Mouse (Mus musculus) hindlimb bud, embryonic 11.5 days (tissue): Measurements from ENCODE around the gene Ccdc63.

Experiments
- DNase-seq: peaks from one replicate; pipeline ENCODE4 v3.0.0-alpha.2; 2012; ENCODE audit warnings: low read depth, low spot score; ENCODE audit errors: extremely low spot score

Ccdc63 gene

GRCm38 (mm10) chr5:122129068-122129655 is 11.5 kb downstream of the Ccdc63 start:
- peak; percentile 82 for DNase-seq

DNA sequence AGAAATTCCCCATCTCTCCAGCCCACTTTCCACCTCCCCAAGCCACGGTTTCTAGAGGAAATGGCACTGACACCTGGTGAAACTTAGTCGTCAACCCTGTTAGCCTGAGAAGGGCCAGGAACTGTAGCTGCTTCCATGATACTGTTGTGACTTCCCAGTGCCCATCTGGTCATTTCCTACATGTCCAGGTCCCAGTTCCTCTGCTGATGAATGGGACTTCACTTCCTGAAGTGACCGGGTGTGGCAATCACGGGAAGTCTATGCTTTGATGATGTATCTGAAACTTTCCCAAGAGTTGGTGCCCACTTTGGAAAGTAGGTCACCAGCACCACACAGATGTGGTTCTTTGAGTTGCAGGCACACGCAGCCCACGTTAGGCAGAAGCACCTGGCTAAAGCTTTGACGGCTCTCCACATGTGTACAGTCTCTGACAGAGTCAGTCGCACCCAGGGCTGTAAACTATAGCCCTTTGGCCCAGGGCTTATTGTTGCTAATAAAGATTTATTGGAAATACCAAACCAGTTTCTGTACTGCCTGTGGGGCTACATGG is 15.3 kb downstream of the Ccdc63 start:
- DNase-seq: no peak

DNA sequence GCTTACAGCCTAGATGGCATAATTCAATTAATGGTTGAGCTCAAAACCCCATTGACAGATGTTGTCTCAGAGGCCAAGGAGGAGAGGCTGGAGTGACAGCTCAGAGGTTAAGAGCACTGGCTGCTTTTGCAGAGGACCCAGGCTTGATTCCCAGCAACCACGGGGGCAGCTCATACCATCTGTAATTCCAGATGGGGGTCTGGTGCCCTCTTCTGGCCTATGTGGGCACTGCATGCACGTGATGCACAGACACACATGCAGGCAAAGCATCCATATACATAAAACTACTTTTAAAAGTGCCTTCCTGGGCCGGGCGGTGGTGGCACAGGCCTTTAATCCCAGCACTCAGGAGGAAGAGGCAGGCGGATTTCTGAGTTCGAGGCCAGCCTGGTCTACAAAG is 24.4 kb downstream of the Ccdc63 start:
- DNase-seq: no peak

GRCm38 (mm10) chr5:122115266-122115763 is 25.3 kb downstream of the Ccdc63 start:
- DNase-seq: no peak

DNA sequence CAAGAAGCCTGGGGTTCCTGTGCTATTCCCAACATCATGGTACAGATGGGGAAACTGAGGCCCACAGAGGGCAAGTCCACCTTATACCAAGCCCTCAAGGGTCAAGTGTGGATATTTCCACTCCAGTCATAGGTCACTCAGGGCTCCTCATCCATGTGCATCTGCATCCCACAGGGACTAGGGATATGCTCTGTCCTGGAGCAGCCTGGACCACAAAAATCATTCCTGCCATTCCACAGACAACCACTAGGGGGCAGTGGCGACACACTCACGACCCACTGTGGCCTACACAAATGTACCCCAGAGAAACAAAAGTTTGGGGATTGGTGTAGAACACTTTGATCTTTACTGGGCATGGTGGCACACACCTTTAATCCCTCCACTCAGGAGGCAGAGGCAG is 26.4 kb downstream of the Ccdc63 start:
- DNase-seq: no peak

DNA sequence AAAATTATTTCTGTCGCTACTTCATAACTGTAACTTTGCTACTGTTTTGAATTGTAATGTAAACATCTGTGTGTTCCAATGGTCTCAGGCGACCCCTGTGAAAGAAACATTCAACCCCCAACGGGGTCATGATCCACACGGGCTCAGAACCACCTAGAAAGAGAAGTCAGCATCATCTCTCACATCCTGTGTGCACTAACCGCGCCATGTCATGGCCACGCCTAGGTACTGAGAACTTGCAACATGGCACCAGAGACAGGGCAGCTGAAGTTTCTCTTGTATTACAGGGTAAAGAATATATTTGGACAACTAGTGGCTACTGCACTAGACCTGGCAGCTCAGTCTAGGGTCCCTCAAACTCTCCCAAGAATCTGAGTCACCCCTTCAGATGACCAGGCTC is 27.2 kb downstream of the Ccdc63 start:
- DNase-seq: no peak

GRCm38 (mm10) chr5:122111933-122112248 is 28.7 kb downstream of the Ccdc63 start:
- no peak for DNase-seq

- no peak for DNase-seq
Observed at GRCm38 (mm10) chr5:122111091-122111932, 29.3 kb downstream of the Ccdc63 start.

DNA sequence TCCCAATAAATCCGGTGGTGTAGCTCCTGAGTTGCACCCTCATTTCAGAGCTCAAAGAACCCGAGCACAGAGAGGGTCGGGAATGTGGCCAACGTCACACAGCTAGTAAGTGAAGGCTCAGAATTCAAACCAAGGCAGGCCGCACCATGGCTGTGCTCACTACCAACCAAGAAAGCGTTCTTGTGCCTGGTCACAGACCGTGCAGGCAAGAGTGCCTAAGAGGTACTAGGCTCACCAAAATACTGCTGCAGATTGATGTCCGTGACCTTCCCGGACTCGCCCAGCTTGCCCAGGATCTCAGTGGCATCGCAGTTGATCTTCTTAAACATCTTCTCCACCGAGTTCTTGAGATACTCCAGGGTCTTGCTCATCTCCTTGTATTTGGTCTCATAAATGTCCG is 30.0 kb downstream of the Ccdc63 start:
- no peak for DNase-seq

- no peak for DNase-seq
Observed at GRCm38 (mm10) chr5:122109325-122110060, 31.1 kb downstream of the Ccdc63 start.

- DNase-seq: no peak
Observed at GRCm38 (mm10) chr5:122108104-122108503, 32.5 kb downstream of the Ccdc63 start.

GRCm38 (mm10) chr5:122106212-122106611 is 34.4 kb downstream of the Ccdc63 start:
- DNase-seq: no peak

- DNase-seq: no peak
Observed at GRCm38 (mm10) chr5:122104981-122105380, 35.6 kb downstream of the Ccdc63 start.

DNA sequence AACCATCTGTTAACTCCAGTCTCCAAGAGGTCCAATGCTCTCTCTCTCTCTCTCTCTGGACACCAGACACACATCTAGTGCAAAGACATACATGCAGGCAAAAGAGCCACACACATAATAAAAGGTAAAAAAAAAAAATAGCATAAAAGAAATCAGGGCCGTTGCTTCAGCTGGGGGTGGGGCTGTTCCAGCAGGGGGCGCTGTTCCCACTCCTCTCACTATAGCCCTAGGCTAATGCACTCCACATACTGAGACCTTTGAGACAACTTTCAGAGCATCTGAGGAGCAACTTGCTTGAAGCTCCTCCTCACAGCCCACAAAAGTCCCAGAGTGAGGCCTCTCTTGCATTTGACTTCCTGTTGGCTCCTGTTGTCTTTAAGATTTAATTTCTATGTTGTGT is 36.4 kb downstream of the Ccdc63 start:
- no peak for DNase-seq

GRCm38 (mm10) chr5:122103075-122103474 is 37.5 kb downstream of the Ccdc63 start:
- DNase-seq: no peak

DNA sequence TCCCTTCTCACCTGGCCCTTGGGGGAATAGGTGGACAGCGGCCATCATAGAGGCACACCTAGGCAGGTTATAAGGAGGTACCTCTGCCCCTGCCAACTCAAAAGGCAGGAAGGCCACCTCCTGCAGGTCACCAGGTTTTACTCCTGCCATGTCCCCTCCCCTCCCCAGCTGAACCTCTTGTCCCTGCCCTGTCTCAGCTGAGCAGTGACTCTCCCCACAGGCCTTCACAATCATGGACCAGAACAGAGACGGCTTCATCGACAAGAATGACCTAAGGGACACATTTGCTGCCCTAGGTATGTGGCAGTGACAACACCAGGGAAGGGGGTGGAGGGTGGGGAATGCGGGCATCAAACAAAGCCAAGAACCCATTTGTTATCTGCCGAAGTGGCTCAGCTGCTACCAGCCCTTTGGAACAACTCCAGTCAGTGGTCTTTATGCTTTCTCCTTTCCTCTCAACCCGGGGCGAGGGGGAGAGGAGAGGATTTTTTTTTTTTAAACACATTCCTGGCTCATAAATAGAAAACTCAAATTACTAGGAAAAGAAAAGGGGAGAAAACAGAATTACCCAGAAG is 38.1 kb downstream of the Ccdc63 start:
- DNase-seq: no peak

DNA sequence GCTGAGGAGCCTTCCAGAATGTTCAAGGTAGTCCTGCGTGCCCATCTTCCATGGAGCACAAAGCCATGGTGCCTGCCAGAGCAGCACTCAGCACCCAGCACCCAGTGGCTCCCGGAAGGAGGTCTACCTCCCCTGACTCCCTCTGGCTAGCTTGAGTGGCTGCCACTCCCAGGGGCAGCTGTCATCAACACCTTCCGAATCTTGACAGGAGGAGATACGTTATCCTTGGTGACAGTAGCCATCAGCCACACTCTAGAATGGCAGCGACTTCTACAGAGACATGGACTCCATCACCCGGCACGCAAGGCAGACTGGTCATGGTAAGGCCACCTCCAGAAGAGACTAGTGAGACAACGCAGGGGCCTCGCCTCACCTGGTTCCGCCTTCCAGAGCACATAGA is 46.2 kb downstream of the Ccdc63 start:
- DNase-seq: no peak

- DNase-seq: no peak
Observed at GRCm38 (mm10) chr5:122093734-122094133, 46.9 kb downstream of the Ccdc63 start.

GRCm38 (mm10) chr5:122092794-122093193 is 47.8 kb downstream of the Ccdc63 start:
- no peak for DNase-seq

GRCm38 (mm10) chr5:122091070-122091469 is 49.6 kb downstream of the Ccdc63 start:
- no peak for DNase-seq

GRCm38 (mm10) chr5:122089664-122090063 is 51.0 kb downstream of the Ccdc63 start:
- DNase-seq: no peak
